Mouse (Mus musculus): Measurements from ENCODE around the gene Cdc42se1.

Cdc42se1 gene

GRCm38 (mm10) chr3:95223041-95223440 is 5.5 kb upstream of the Cdc42se1 start:
- no peak for DNase-seq (ENCODE audit: extremely low spot score, low spot score)

- no peak for DNase-seq (ENCODE audit: extremely low spot score, low spot score)
These were observed 4.2 kb upstream of the Cdc42se1 start for GRCm38 (mm10) chr3:95224295-95224694.

DNA sequence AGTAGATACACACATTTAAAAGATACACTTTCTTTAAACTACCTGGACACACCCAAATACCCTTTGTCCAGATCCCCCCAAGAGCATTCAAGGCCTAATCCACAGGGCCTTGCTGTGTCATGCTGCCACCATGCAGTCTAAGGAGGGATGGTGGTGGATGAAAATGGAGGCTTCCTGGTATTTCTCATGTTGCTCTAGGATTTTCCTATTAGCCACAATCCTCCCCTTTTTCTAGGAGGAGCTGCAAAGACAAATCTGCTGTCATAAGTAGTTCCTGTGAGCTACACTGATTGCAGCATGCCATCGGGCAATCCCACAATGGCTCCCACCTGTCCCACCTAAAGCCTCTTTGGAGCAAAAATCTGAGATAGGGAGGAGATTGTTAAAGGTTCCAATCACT is 1.3 kb upstream of the Cdc42se1 start:
- no peak for DNase-seq (ENCODE audit: extremely low spot score, low spot score)

DNA sequence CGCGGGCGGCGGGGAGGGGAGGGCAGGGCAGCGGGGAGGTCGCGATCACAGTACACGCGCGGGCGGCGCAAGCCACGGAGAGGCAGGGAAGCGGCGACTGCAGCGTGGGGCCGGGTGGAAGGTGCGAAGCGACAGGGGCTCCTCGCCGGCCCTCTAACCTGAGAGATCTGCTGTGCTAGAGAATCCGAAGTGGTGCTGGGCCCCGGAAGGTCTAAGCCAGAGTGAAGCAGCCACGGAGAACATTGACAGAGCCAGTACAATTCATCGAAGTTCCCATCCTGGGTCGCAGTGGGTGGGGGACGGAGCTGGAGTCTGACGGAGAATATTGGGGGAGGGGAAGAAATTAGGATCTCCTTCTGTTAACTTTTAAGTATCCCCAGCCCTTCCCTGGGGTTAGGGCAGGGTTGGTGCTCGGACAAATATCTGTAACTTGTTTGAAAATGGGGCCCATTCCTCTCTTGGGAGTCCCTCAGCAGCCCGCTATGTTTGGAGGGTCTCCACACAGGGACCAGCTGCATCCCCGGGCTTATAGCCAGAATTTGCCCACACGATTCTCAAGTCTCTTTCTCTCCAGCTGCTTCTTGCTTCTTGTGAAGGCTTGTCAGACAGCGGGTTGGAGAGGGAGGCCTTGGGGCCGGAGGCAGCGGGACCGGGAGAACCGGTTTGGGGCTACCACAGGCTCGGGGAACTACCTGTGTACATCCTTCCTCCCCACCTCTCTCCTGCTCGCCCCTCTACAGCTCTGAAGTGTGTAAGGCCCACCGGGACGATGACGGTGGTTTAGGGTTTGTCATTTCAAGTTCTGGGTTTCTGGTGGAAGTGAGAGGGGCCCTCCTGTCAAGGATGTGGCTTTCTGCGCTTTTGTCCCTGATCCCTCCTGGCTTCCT is 605 bp downstream of the Cdc42se1 start:
- peak; percentile 59 for DNase-seq (ENCODE audit: extremely low spot score, low spot score)

DNA sequence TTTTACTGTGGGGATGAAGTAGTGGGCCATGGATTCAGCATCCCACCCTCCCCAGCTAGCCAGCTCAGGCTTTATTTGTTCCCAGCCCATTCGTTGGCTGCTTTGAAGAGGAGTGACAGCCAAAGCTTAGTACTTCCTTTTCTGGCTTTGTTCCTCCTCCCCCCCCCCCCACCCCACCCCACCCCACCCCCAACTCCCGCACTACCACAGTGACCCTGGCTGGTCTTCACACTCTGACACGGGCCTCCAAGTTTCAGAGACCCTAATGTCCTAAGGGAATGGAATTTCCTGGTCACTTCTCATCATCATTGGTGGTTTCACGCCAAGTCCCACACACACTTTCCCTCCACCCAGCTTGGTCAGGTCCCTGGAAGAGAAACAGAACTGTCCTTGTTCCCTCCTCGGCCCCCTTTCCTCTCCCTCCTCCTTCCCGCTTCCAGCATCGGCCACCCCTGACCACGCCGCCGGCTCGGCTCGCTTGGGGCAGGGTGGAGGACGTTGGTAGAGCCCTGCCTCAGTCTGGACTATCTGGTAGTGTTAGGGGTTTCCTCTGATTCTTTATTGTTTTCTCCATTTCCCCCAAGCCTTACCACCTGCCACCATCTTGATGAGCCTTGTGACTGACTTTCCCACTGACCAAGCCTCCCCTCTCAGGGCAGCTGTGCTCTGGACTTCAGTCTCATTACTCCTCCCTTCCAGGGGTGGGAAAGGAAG is 1.4 kb downstream of the Cdc42se1 start:
- DNase-seq (ENCODE audit: extremely low spot score, low spot score): peak; percentile 57

- peak; percentile 24 for DNase-seq (ENCODE audit: extremely low spot score, low spot score)
These were observed 2.2 kb downstream of the Cdc42se1 start for GRCm38 (mm10) chr3:95230495-95231297.

DNA sequence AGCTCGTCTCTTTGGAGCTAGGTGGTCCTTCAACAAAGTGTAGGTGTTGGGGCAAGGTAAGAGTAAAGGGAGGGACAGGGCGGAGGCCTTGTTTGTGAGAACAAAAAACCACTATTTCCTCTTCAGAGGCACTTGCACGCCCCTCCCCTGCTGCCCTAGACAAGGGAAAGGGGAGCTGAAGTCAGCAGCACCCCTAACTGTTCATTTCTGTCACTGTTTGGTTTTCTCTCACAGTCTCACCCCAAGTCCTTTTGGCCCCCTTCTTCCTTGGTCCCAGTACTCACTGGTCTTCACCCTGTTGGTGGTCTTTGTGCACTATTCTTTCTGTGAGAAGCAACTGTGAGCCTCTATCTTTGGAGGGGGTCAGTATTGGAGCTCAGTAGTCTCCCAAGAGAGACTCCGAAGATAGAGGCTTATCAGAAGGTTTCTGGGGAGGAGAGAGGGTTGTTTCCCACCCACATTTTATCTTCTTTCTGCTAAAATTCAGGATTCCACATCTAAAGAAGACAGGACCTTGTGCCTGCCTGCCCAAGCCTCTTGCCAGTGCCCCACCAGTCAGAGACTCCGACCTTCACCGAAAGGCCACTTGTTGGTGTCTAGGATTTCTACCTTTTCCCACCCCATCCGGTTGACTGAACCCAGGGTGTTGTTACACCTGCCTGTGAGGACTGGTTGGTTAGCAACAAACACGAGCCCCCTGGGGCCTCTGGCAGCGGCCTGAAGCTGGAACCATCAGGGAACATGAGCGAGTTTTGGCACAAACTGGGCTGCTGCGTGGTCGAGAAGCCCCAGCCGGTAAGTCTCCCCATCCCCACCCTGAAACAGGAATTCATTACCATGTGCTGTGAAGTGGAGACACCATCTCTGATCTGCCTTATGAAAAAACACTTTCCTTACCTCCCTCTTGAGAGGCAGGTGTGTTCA is 3.0 kb downstream of the Cdc42se1 start, which contains the start of gene Mllt11:
Mllt11 (minus strand) TSS at position 874 of the 924 bp plus-strand sequence.
- DNase-seq (ENCODE audit: extremely low spot score, low spot score): no peak

GRCm38 (mm10) chr3:95232771-95233170 is 4.2 kb downstream of the Cdc42se1 start:
- DNase-seq (ENCODE audit: extremely low spot score, low spot score): no peak

GRCm38 (mm10) chr3:95233303-95233980 is 4.9 kb downstream of the Cdc42se1 start:
- DNase-seq (ENCODE audit: extremely low spot score, low spot score): no peak

DNA sequence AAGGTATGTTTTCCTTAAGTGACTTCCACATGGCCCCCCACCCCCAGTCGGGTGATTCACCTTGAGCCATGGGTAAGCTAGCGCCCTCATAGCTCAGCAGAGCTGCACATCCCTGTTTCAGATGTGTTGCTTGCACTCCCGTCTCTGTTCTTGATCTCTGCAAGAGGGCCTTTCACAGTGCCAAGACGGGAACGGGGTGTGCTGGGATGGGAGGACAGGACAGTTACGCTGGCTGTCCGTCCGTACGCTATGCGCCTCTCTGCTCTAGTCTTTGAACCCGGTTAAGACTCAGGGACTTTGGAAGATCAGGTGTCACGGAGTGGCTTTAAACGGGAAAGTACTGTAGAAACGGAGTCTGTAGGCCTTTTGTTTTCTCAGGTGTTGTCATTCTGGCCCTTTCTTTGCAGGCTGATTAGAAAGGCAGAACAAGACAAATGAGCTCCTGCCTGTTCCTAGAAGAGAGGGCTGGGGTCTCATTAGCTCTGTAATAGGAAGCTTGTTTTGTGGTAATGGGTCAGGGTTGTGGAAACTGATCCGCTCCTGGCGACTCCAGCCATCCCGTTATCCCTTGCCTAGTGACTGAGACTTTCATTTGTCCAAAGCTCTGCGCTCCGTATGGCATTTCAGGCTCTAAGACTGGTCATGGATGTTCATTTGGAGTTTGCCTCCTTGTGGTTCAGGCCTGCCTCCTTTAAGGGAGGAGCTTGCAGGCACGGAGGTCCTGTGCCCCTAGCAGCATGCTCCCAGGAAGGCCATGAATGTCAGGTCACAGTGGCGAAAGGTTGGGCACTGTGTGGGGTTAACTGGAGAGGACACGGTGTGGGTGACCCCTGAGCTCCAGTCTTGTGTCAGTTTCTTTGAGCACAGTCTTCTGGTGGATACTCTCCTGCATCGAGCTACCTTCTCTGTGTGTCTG is 7.1 kb downstream of the Cdc42se1 start:
- DNase-seq (ENCODE audit: extremely low spot score, low spot score): no peak

- no peak for DNase-seq (ENCODE audit: extremely low spot score, low spot score)
These were observed 9.1 kb downstream of the Cdc42se1 start for GRCm38 (mm10) chr3:95237541-95238099.

DNA sequence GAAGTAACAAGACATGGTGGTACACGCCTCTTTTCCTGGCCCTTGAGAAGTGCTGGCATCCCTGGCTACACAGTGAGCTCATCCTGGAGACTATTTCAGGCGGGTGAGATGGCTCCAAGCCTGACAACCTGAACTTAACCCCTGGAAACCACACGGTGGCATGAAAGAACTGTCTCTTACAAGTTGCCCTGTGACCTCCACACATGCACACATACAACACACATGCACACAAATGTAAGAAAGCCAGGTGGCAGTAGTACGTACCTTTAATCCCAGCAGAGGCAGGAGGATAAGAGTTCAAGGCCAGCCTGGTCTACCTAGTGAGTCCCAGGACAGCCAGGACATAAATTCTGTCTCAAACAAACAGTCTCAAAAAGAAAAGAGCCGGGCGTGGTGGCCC is 10.5 kb downstream of the Cdc42se1 start:
- DNase-seq (ENCODE audit: extremely low spot score, low spot score): no peak

GRCm38 (mm10) chr3:95239971-95240370 is 11.4 kb downstream of the Cdc42se1 start:
- DNase-seq (ENCODE audit: extremely low spot score, low spot score): no peak

DNA sequence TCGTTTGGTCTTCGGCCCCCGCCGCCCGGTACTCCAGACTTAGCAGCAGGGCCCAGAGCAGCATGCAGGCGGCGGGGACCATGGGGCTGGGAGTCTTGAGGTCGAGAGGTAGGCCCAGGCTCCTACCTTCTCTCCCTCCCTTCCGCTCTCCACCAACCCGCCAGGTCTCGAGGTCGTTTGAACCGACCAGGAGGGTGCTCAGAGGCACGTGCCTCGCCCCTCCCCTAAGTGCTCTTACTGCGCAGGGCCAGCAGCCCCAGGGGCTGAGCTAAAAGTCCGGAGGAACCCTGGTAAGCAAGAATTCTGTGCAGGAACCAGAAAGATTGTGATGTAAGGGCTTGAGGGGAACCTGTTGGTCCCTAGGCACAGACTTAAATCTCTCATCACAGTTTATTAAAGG is 12.4 kb downstream of the Cdc42se1 start:
- no peak for DNase-seq (ENCODE audit: extremely low spot score, low spot score)

DNA sequence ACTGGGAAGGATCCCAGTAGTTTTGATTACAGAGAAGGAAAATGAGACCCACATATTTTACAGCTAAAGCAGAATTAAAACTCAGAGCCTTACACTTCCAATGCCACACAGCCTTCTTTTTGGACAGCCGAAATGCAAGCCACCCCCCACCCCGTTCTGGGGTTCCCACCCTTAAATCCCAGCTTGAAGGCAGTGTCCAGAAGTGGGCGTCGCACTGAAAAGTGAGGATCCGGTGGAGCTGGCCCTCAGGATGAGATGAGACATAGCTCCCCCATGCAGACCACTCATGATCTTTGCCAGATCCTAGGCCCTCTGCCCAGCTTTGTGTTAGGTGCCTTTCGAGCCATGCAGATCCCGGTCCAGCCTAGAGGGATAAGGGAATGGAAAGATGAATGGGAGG is 13.0 kb downstream of the Cdc42se1 start, which contains the start of gene Gm128:
Gm128 (minus strand) TSS at position 101 of the 400 bp plus-strand sequence.
- DNase-seq (ENCODE audit: extremely low spot score, low spot score): no peak

- no peak for DNase-seq (ENCODE audit: extremely low spot score, low spot score)
These were observed 14.6 kb downstream of the Cdc42se1 start for GRCm38 (mm10) chr3:95243086-95243485.

- DNase-seq (ENCODE audit: extremely low spot score, low spot score): no peak
These were observed 18.1 kb downstream of the Cdc42se1 start for GRCm38 (mm10) chr3:95246465-95247231.

All from neural tube, embryonic 10.5 days (tissue).